Mouse (Mus musculus): ENCODE measurements around the gene Urah.

DNA sequence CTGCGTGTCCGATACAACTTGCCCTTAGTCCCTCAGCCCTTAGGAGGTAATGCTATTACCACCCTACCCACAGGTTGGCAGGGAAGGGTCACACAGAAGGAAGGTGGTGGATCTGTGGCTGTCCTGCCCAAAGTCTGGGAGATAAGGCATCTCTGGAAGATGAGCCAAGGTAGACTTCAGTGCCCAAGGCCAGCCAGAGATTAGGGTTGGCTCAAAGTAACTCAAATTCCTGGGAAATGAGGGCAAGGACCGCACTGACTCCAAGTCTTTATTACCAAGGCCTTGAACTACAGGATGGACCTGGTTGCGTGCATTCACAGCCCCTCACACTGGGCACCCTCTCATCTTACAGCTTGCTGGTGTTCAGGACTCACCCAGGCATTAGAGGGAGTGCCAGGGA lies 17.1 kb downstream of the Urah start:
- TF ChIP-seq EP300 (IDR thresholded peaks at IDR 0.05; ENCODE audit: insufficient read depth, low read depth, low read length) (no peak), CTCF (IDR thresholded peaks at IDR 0.05) (no peak), POLR2A (IDR thresholded peaks at IDR 0.05; ENCODE audit: insufficient read depth, low read depth, low read length) (no peak)
